Mouse (Mus musculus) G1E (cell line): ENCODE measurements around the gene Adgrb3.

Source experiments
- CTCF ChIP-seq: IDR thresholded peaks from 2 replicates; pipeline ENCODE4 v1.5.1; 2012; ENCODE audit warnings: low read depth, low read length, inconsistent platforms, mixed read lengths
- GATA1 ChIP-seq: IDR thresholded peaks from 2 replicates; pipeline ENCODE4 v1.6.1; 2012; ENCODE audit warnings: borderline replicate concordance, low read length, inconsistent platforms, mixed read lengths
- POLR2AphosphoS5 ChIP-seq: IDR thresholded peaks from 2 replicates; pipeline ENCODE4 v1.6.1; 2012; ENCODE audit warnings: low read depth, low read length, inconsistent platforms; ENCODE audit not compliant: insufficient replicate concordance
- TAL1 ChIP-seq: conservative IDR thresholded peaks from 2 replicates; pipeline ENCODE4 v1.6.1; 2012; ENCODE audit warnings: low read depth, low read length, inconsistent platforms, mixed read lengths

GRCm38 (mm10) chr1:25598941-25599340 lies 230.6 kb downstream of the Adgrb3 start:
- TF ChIP-seq CTCF (no peak), GATA1 (no peak), TAL1 (no peak), POLR2AphosphoS5 (no peak)
